Mouse (Mus musculus) adrenal gland, adult (tissue): ENCODE results near the gene Kat7.
A peak's percentile ranks its signal among the peaks of the same experiment; 100 is the strongest.

Experiments used
- DNase-seq, 2 experiments: peaks; one replicate each; pipeline ENCODE4 v3.0.0; 2022 to 2023; ENCODE audit warnings: low spot score in 1 of 2; ENCODE audit not compliant: inconsistent age in 2 of 2

The Kat7 gene

DNA sequence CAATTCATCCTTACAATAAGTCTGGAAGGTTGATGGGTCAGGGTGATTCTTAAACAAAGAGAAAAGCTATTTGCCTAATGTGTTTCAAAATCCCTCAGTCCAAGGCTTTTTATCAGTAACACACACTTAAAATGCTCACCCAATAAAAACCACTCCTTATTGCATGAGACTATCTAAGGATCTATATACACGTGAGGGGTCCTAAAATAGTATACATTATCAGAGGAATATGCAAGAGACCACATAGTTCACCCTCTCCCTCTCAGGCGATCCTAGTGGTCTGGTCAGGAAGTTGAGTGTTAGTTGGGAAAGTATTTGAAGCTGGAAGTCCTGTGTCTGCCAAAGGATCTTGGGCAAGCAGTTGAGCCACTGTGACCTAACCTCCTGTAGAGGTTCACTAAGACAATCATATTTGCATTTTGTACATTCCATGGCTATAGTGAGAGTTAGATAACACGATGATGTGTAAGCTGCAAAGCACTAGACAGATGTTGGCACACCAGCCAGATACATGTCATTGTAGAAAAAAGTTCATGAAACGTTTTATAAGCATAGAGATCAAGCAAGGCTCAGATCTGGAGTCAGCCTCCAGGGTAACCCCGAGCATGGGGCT lies 24.5 kb upstream of the Kat7 start:
- DNase-seq = no peak

DNA sequence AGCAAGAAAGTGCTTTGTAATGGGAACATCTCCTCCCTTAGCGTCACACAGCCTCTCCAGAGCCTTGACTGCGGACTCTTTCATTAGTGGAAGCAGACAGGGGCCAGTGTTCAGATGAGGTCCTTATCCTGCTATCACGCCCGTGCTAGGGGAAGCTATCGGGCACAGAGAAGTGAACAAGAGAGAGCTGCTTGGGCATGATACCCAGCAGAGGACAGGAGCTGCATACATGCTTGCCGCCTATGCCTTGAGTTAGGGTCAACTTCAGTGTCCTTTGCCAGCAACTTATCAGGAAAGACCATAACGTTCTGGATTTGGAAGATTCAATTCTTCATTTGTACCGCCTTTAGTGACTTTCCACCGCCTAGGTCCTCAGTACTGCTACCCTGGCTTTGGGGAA lies 23.8 kb upstream of the Kat7 start:
- no peak for DNase-seq

DNA sequence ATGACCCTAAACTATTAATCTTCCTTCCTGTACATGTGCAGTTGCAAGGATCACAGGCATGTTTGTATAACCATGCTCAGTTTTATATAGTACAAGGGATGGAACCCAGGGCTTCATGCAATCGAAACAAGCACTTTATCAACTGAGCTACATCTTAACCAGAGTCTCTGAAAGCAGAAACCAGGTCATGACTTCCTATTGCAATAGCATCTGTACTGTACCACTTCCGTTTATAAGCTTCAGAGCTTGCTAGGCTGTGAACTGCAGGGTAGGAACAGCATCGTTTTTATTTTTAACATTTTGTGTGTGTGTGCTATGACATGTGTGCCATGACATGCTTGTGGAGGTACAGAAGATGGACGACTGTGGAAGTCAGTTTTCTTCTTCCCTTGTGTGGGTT lies 23.2 kb upstream of the Kat7 start:
- no peak for DNase-seq

DNA sequence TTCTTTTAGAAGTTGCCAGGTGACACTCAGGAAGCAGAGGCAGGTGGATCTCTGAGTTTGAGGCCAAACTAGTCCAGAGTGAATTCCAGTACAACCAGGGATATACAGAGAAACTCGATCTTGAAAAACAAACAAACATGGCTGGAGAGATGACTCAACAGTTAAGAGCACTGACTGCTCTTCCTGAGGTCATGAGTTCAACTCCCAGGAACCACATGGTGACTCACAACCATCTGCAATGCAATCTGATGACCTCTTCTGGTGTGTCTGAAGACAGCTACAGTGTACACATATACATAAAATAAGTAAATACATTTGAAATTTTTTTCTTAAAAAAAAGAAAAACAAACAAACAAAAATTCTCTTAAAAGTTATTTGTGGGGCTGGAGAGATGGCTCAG lies 20.6 kb upstream of the Kat7 start:
- no peak for DNase-seq

DNA sequence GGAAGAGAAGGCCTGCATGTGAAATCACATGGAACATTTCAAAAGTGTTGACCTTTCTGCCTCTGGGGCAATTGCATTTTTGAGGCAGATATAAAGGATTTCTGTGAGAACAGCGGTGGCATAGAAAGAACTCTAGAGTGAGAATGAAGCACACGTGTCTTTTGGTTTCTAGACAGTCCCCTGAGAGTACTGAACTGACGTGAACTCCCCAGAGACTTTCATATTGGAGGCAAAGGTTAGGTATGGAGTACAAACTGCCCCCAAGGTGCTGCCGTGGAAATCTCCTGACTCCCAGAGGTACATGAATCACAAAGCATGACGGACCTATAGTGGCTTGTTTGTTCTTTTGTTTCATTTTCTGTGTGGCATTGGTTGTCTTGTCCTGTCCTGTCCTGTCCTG lies 18.6 kb upstream of the Kat7 start:
- DNase-seq = no peak

DNA sequence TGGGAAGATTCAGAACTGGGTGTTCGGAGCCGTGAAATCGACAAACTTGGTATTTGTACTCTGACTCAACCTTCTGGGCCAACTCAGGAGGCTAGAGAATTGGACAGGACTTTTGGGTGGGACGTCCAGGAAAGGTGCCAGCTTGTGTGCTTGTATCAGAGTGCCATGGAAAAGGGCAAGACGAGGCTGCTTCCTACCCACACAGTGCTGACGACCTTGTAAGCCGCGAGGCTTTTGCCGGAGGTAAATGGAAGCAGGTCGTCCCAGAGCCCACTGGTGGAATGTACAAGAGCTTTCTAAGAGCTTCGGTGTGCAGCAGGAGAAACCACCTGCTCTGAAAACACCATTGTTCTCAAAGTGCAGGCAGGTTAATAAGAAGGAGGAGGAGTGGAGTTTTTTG lies 16.2 kb upstream of the Kat7 start:
- DNase-seq = peak; percentile 67 to 79

DNA sequence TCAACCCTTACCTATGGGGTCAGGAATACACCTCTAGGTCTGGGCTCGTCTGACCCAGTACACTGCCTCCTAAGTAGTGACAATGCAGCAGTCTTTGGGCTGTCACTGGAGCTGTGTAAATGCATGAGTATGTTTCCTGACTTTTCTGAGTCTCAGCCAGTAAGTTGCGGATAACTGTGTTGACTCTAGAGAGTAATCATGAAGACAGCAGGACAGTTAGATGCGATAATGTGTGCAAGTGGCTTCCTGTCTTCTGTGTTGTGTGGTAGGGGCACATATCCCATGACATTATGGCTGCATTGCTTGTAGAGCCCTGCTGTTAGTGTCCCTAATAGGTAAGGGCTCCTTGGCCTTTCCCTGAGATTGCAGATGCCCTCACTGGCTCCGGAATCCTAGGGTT lies 15.8 kb upstream of the Kat7 start:
- DNase-seq = no peak

DNA sequence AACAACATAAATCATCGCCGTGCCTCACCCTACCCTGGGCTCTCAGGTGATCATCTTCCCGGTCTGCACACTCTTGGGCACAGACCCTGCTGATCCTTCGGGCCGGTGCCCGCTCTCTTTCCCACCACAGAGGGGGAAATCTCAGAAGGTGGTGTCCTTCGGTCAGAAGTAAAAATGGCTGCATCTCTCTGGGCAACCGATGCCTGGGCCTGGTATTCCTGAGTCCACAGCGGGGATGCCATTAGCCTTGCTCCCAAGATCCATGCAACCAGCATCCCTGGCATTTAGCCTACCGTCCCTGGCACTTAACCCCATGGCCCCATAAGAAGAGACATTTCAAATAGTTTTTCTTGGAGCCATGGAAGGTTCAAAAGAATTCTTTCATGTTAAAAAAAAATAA lies 14.1 kb upstream of the Kat7 start:
- DNase-seq = no peak

DNA sequence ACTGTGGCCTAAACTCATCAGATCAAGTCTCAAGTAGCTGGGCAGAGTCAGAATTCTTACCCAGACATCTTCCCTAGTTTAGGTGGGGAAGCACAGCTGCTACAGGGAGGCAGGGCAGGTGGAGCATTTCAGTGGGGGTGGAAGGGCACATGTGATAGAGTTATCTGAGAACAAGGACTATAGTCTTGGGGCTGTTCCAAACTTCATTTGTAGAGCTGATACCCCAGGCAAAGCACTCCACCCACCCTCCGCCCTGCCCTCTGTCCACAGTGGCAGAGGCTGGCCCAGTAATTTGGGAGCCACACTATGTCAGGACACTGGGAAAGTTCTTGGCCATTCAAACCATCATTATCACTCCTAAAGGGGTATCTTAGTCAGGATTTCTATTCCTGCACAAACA lies 10.0 kb upstream of the Kat7 start:
- DNase-seq = no peak

DNA sequence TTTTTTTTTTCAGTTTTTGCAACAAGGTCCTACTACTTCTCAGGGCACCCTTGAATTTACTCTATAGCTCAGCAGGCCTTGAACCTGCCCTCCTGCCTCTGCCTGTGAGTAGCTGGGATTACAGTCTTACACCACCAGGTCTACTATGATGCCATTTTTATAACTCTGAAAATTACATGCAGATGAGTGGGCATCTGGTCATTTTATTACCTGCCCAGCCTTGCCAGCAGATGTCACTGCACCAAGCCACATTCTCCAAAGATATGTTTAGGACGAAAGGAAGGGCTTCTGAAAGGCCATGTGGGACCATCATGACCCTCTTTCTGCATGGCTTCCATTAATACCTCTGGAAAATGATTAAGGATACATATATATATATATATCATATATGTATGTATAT lies 9.5 kb upstream of the Kat7 start:
- DNase-seq = no peak

DNA sequence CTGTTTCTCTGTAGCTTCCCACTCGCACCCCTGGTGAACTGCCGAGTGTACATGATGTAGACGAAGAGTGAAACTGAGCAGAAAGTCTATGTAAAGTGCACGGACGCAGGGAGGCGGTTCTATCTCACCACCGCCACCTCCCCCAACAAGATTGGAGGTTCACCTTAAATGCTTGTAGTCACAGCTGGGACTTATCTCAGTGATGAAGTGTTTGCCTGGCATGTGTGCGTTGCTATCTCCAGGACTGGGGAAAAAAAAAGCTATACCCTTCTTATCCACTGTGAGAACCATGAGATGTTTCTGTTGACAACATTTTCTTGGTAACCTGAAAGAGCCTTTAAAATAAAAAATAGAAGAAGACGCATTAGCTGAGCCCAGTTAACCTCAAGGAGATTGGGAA lies 8.1 kb upstream of the Kat7 start:
- no peak for DNase-seq

DNA sequence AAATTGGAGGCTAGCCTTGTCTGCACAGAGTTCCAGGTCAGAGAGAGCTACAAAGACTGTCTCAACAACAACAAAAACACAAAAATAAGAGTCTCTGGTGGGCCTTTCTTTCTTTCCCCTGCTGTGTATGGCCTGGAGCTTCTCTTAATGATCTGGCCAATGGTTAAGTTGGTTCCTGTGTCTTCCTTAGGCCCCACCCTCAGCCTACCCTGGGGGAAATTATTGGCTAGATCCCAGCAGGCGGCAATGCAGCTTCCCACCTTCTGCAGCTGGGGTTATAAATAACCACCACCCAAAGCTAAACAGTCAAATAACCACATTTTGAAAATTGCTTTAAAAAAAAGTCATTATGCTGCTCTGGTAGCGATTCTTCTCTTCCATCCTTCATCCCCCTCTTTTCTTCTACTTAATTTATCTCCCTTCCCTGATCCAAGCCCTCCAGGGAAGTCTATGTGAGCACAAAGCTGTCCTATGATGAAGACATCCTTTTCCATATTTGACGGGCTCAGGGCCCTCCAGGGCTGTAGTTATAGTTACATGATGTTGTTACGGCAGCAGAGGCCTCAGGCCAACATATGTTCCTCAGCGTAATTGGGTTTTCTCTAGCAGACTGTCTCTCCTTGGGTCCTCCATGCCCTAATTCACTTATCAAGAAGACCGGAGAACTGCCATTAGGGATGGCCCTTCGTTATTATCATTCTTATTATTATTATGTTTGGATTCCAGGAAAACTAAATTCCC lies 5.3 kb upstream of the Kat7 start:
- DNase-seq = no peak

DNA sequence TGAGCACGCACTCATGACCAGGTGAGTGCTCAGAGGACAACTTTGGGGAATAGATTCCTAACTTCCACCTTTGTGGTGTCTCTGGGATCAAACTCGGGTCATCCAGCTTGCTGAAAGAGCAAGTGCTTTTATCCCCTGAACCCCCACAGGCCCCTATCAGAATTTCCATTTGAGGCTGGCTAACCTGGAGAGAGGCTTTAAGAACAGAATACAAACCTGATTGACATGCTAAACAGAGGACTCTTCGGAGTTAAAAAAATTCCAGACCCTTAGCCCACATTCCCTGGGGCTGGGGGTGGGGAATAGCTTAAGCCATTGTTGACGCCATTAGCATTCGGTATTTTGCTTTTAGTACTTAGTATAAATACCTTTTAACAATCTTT lies 1.4 kb upstream of the Kat7 start:
- DNase-seq = no peak

DNA sequence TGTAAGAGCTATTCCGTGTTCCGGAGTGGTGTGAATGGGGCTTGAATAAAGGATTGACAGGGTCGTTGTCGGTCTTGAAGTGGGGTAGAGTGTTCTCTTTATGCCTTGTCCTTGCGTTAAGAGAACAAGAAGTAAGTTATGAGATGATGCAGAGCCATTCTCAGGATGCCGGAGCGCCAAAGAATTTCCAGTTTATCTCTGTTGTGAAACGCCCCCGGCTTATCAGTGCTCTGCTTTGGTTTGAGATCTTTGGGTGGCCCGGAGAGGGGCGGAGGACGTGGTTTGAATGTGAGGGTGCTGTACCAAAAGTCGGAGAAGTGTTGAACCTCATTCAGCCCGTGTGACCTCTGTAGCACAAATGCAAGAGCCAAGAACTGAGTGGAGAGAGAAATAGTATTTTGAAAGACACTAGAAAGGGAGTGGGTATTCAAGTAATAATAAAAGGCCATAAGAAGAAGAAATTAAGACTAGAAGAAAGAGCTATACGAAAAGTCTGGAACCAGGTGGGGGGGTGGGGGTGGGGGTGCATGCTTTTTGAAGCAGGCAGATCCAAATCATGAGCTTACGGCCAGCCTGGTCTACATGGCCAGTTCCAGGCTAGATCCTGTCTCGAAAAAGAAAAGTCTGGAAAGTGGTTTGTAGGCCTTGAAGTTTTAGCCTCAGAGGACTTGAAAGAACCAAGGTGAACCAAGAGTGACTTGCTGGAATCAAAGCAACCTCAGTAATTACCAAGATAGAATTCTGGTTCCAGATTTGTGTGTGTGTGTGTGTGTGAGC lies 790 bp upstream of the Kat7 start:
- peak in 1 of 2 experiments; percentile 57 for DNase-seq

DNA sequence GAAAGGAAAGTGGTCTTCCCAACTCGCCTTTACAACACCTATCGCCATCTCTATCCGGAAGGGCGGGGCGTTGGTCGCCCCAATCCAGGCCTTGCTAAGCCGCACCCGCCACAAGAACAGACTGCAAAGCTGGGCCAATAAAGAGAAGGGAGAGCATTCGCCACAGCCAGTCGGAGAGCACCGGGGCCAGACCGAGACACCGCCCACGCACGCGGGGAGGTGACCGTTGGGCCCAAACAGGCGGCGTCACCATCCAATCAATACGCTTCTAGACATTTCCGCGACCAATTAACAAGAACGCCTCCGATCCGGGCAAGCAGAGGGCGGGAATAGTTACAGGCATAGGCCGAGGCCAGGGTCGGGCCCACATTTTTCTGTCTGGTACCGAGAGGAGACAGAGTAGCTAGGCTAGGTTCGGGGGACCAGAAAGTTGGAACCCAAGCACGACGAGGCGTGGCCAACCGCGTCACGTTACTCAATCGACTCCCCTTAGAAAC lies 488 bp downstream of the Kat7 start:
- DNase-seq = peak; percentile 98 to 99

DNA sequence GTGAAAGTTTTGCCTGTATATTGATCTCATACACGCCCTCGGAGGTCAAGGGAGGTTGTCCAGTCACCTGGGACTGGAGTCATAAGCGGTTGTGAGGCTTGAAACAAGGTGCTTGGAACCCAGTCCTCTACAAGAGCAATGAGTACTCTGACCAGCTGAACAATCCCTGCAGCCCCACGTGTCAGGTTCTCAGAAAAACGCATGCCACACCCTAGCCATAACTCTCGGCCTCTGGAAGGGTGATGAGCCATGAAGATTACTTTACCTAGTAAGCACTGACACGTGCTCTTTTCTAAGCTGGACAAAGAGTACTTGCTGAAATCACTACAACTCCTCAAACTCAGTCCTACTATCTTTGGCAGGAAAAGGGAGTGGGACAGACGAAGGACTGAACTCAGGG lies 2.5 kb downstream of the Kat7 start:
- DNase-seq = no peak

DNA sequence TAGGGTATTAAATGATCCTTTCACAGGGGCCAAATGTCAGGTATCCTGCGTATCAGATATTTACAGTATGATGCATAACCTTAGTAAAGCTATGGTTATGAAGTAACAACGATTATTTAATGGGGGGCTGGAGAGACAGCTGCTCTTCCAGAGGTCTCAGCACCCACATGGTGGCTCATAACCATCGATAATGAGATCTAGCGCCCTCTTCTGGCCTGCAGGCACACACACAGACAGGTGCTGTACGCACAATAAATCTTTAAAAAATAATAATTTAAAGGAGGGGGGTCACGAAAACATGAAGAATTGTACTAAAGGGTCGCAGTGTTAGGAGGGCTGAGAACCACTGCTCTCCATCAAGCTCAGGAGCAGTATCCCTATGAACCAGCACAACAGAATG lies 4.4 kb downstream of the Kat7 start:
- DNase-seq = no peak

DNA sequence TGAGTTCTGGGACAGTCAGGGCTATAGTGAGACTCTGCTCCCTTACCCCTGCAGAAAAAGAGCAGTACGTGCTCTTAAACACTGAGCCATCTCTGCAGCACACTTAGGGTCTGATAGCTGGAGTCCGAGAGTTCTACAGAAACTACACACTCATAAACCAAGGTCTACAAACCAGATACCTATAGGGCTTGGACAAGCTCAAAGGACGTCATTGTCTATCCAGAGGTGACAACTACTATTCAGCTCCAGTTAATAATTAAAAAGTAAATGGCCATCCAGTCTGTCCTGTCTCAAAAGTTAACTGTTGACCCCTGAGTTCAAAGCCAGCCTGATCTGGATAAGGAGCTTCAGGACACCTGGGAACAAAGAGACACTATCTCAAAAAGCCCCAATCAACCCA lies 8.3 kb downstream of the Kat7 start:
- no peak for DNase-seq

DNA sequence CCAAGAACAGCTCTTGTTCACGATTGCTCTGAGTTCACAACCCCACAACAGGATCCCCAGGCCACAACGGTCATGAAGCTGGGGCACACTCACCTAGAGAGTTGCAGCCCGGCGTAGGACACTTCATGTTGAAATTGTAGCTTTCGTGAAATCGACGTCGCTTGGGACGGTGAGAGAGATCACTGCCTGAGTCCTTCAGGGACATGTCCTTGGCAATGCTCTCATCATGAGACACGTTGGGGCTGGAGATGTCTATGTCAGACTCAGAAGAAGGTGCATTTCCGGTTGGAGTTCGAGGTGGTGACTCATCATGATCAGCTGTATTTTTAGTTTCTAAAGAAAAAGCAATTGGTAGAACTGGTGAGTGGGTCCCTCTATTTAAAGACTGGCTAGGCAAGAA lies 10.2 kb downstream of the Kat7 start:
- peak; percentile 71 to 86 for DNase-seq

DNA sequence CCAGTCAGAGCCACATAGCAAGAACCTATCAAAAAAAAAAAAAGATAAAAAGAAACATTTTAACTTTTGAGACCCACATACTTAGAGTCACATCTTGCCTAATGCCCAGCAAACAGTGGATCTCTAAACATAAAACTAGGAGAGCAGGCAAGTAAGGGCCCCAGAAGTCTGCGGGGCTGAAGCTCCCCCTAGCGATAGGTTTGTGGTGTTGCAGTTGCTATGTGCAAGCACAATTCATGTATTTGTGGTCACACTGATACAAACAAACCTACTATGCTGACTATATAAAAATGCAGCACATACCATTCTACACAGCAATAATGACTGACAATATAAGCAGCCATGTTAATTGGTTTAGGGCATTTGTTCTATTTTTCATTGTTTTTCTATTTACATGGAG lies 11.9 kb downstream of the Kat7 start:
- peak in 1 of 2 experiments; percentile 61 for DNase-seq

DNA sequence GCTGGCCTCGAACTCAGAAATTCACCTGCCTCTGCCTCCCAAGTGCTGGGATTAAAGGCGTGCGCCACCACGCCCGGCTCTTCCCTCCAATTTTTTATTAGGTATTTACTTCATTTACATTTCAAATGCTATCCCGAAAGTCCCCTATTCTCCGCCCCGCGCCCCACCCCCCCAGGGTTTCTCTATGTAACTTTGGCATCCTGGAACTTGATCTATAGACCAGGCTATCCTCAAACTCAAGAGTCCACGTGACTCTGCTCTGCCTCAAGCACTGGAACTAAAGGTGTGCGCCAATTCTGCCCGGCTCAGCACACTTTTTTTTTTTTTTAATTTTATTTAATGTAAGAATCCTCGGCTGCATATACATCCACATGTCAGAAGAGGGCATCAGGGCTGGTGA lies 14.3 kb downstream of the Kat7 start:
- DNase-seq = no peak

DNA sequence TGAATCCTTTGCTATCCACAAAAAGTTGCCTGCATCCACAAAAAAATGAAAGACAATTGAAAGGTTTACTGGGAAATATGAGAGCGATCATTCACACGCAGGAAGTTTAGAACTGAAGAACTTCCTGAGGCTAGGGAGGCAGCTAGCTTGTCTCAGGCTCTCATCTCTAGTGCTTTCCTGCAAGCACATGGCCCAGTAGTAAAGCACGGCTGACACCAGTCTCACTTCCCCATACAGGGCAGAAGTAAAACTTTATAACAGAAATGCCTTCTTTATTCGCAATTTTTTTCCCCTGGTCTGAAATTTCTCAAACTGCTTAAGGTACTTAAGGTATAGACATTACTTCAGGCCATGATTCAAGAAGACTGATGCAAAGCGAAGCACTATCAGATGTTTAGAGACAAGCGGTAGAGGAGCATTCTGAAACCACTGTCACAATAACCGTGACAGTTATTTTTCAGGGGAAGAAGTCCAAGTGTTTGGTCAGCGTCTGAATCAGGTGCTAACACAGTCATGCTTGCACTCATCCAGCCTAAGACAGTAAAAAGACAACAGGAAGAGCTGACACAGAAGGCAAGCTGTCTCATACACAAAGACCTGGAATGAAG lies 16.9 kb downstream of the Kat7 start:
- DNase-seq = no peak
